Mouse (Mus musculus) lung, embryonic 15.5 days (tissue): ENCODE results near the gene Sorcs3. TPM values are rescaled to one million over a fixed set of nuclear protein-coding genes. Genes with fewer than 3 reads are reported as not detected.

Source experiments
- ATAC-seq: fragments of 200-750 bp; cut with Nextera tagmentation; 2 replicates; pipeline ENCODE4 v1.8.0; 2017; ENCODE audit warnings: moderate number of reproducible peaks, borderline replicate concordance; ENCODE audit not compliant: low FRiP score, low TSS enrichment; ENCODE audit errors: extremely low read depth
- H3K27ac ChIP-seq: fragments of 300-500 bp; sonication (generic); 2 replicates; pipeline ENCODE4 v1.5.1; 2015; ENCODE audit warnings: moderate library complexity, mild to moderate bottlenecking, inconsistent platforms
- H3K27me3 ChIP-seq: fragments of 300-500 bp; sonication (generic); 2 replicates; pipeline ENCODE4 v1.6.1; 2015; ENCODE audit warnings: inconsistent platforms
- H3K36me3 ChIP-seq: fragments of 300-500 bp; sonication (generic); 2 replicates; pipeline ENCODE4 v1.6.1; 2015; ENCODE audit warnings: inconsistent platforms
- H3K4me1 ChIP-seq: fragments of 300-500 bp; sonication (generic); 2 replicates; pipeline ENCODE4 v1.6.1; 2015; ENCODE audit warnings: inconsistent platforms
- H3K4me2 ChIP-seq: fragments of 300-500 bp; sonication (generic); 2 replicates; pipeline ENCODE4 v1.6.1; 2015; ENCODE audit warnings: inconsistent platforms, mild to moderate bottlenecking, moderate library complexity
- H3K4me3 ChIP-seq: fragments of 300-500 bp; sonication (generic); 2 replicates; pipeline ENCODE4 v1.5.1; 2015; ENCODE audit warnings: mild to moderate bottlenecking, inconsistent platforms
- H3K9ac ChIP-seq: fragments of 300-500 bp; sonication (generic); 2 replicates; pipeline ENCODE4 v1.6.1; 2015; ENCODE audit warnings: inconsistent platforms
- H3K9me3 ChIP-seq: fragments of 300-500 bp; sonication (generic); 2 replicates; pipeline ENCODE4 v1.6.1; 2016; ENCODE audit warnings: inconsistent platforms
- WGBS: fragments of 180-500 bp; shearing (Covaris S2); methylation state at CpG from one replicate; pipeline ENCODE4 v1.1.7; 2015; 5-methylcytosine and 5-hydroxymethylcytosine counted together
- polyA plus RNA-seq: library from polyadenylated mRNA; unstranded; fragments of >200 nt; fragmentation: Nextera tagmentation; extraction: Ambion mirVana; gene quantifications from 2 replicates; pipeline ENCODE4 v1.2.1, GENCODE M21; 2015

Sorcs3 gene
- polyA plus RNA-seq, 1 experiment from 2014 or later = 0.25 TPM

DNA sequence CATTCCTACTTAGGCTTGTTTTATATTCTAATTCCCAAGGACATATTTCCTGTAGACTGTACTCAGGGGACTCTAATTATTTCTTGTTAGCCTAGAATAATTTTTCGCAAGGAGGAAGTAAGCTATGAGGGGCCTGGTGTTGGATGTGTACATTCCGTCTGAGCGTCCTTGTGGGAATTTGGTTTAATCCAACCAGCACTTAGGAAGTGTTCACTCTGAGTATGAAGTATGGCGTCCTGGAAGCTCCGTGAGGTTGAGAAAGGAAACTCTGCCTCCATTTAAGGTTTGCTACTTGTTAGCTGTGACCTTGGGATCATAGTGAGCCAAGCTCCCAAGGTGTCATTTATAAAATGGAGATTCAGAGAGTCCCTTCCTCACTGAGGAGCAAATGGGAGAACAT is 132.3 kb downstream of the Sorcs3 start:
- Histone ChIP-seq H3K27me3 (no peaks in the 10 kb centered on the region), H3K9ac (no peak overlapping the region), H3K9me3 (no peaks in the 10 kb centered on the region), H3K4me2 (no peak overlapping the region), H3K36me3 (no peaks in the 10 kb centered on the region), H3K27ac (no peak overlapping the region), H3K4me3 (no peak overlapping the region), H3K4me1 (no peaks in the 10 kb centered on the region)
- WGBS = 75% methylated on average over 5 of the region's 5 CpGs
- ATAC-seq = no peak

GRCm38 (mm10) chr19:48342770-48343169 is 136.9 kb downstream of the Sorcs3 start:
- Histone ChIP-seq H3K36me3 (no peaks in the 10 kb centered on the region), H3K4me1 (no peaks in the 10 kb centered on the region), H3K9ac (no peak overlapping the region), H3K27me3 (no peaks in the 10 kb centered on the region), H3K4me2 (no peak overlapping the region), H3K27ac (no peak overlapping the region), H3K4me3 (no peak overlapping the region), H3K9me3 (no peaks in the 10 kb centered on the region)
- no peak for ATAC-seq
- 62% methylated on average over 4 of the region's 4 CpGs for WGBS

- 25% methylated on average over 7 of the region's 7 CpGs for WGBS
- H3K27me3 ChIP-seq = no peaks in the 10 kb centered on the region
- ATAC-seq = no peak
- no peaks in the 10 kb centered on the region for H3K4me1 ChIP-seq
- no peaks in the 10 kb centered on the region for H3K36me3 ChIP-seq
- no peak overlapping the region for H3K27ac ChIP-seq
- no peak overlapping the region for H3K4me2 ChIP-seq
- H3K9me3 ChIP-seq = no peaks in the 10 kb centered on the region
- H3K4me3 ChIP-seq = no peak overlapping the region
- H3K9ac ChIP-seq = no peak overlapping the region
Measured at GRCm38 (mm10) chr19:48343442-48343841, 137.6 kb downstream of the Sorcs3 start.

DNA sequence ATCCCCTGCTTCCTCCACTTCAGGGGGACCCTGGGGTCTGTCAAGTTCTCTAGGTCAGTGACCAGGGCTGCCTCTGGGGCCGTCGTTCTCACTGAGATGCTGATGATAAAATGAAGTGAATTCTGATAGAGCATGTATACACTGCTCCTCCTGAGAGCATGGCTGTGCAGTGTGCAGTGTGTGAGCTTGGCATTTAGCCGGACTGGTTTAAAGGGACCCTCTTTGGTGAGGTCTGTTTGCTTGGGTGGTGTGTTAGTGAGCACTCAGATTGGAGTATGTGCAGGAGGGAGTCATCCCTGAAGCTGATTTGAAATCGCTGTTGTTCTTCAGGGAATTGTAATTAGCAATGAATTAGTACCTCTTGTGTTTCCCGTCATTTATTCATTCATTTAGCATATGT is 141.3 kb downstream of the Sorcs3 start:
- H3K27ac ChIP-seq = no peak overlapping the region
- H3K9ac ChIP-seq = no peak overlapping the region
- WGBS = 68% methylated on average over 5 of the region's 5 CpGs
- ATAC-seq = no peak
- H3K27me3 ChIP-seq = no peaks in the 10 kb centered on the region
- H3K9me3 ChIP-seq = no peaks in the 10 kb centered on the region
- no peak overlapping the region for H3K4me2 ChIP-seq
- H3K4me3 ChIP-seq = no peak overlapping the region
- no peaks in the 10 kb centered on the region for H3K36me3 ChIP-seq
- no peaks in the 10 kb centered on the region for H3K4me1 ChIP-seq

DNA sequence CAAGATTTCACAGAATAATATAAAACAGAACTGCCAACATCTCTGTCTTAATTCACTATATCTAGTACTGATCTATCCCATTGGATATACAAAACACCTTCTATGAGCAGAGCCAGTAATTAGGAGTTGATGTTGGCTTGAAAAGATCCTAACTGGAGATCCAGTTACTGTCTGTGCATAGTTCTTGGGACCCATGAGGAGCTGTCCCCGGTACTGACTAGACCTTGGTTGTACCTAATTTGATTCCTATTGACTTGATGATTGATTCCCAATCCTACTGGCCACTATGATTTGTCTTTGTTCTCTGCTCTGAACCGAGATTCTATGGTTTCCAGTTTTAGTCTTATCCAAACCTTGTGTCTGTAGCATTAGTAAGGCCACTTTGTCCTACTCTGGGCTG is 151.0 kb downstream of the Sorcs3 start:
- Histone ChIP-seq H3K4me1 (no peaks in the 10 kb centered on the region), H3K9me3 (no peaks in the 10 kb centered on the region), H3K4me2 (no peak overlapping the region), H3K27me3 (no peaks in the 10 kb centered on the region), H3K27ac (no peak overlapping the region), H3K9ac (no peak overlapping the region), H3K4me3 (no peak overlapping the region), H3K36me3 (no peaks in the 10 kb centered on the region)
- ATAC-seq = no peak
- 77% methylated on average over 2 of the region's 2 CpGs for WGBS

GRCm38 (mm10) chr19:48362167-48362566 is 156.3 kb downstream of the Sorcs3 start:
- Histone ChIP-seq H3K4me1 (no peaks in the 10 kb centered on the region), H3K27ac (no peak overlapping the region), H3K9me3 (no peaks in the 10 kb centered on the region), H3K36me3 (no peaks in the 10 kb centered on the region), H3K27me3 (no peaks in the 10 kb centered on the region), H3K4me2 (no peak overlapping the region), H3K4me3 (no peak overlapping the region), H3K9ac (no peak overlapping the region)
- ATAC-seq = no peak
- WGBS = 87% methylated on average over 2 of the region's 2 CpGs

- Histone ChIP-seq H3K9me3 (no peaks in the 10 kb centered on the region), H3K27me3 (no peaks in the 10 kb centered on the region), H3K36me3 (no peaks in the 10 kb centered on the region), H3K9ac (no peak overlapping the region), H3K4me1 (no peaks in the 10 kb centered on the region), H3K27ac (no peak overlapping the region), H3K4me3 (no peak overlapping the region), H3K4me2 (no peak overlapping the region)
- no peak for ATAC-seq
- 35% methylated on average over 10 of the region's 10 CpGs for WGBS
Measured at GRCm38 (mm10) chr19:48368056-48368455, 162.2 kb downstream of the Sorcs3 start.

GRCm38 (mm10) chr19:48371787-48372186 is 166.0 kb downstream of the Sorcs3 start:
- ATAC-seq = no peak
- Histone ChIP-seq H3K9me3 (no peaks in the 10 kb centered on the region), H3K9ac (no peak overlapping the region), H3K4me2 (no peak overlapping the region), H3K4me3 (no peak overlapping the region), H3K27me3 (no peaks in the 10 kb centered on the region), H3K27ac (no peak overlapping the region), H3K4me1 (no peaks in the 10 kb centered on the region), H3K36me3 (no peaks in the 10 kb centered on the region)
- 46% methylated on average over 9 of the region's 9 CpGs for WGBS

GRCm38 (mm10) chr19:48378006-48378540 is 172.2 kb downstream of the Sorcs3 start:
- H3K4me3 ChIP-seq = no peak overlapping the region
- no peaks in the 10 kb centered on the region for H3K4me1 ChIP-seq
- H3K36me3 ChIP-seq = no peaks in the 10 kb centered on the region
- no peak for ATAC-seq
- no peaks in the 10 kb centered on the region for H3K9me3 ChIP-seq
- no peak overlapping the region for H3K9ac ChIP-seq
- no peak overlapping the region for H3K4me2 ChIP-seq
- no peak overlapping the region for H3K27ac ChIP-seq
- WGBS = 67% methylated on average over 11 of the region's 11 CpGs
- no peaks in the 10 kb centered on the region for H3K27me3 ChIP-seq

- H3K4me2 ChIP-seq = no peak overlapping the region
- no peaks in the 10 kb centered on the region for H3K36me3 ChIP-seq
- H3K9me3 ChIP-seq = no peaks in the 10 kb centered on the region
- no peak overlapping the region for H3K9ac ChIP-seq
- ATAC-seq = no peak
- no peaks in the 10 kb centered on the region for H3K4me1 ChIP-seq
- H3K27ac ChIP-seq = no peak overlapping the region
- H3K27me3 ChIP-seq = no peaks in the 10 kb centered on the region
- WGBS = 41% methylated on average over 1 of the region's 1 CpGs
- no peak overlapping the region for H3K4me3 ChIP-seq
Measured at GRCm38 (mm10) chr19:48391551-48391950, 185.7 kb downstream of the Sorcs3 start.

DNA sequence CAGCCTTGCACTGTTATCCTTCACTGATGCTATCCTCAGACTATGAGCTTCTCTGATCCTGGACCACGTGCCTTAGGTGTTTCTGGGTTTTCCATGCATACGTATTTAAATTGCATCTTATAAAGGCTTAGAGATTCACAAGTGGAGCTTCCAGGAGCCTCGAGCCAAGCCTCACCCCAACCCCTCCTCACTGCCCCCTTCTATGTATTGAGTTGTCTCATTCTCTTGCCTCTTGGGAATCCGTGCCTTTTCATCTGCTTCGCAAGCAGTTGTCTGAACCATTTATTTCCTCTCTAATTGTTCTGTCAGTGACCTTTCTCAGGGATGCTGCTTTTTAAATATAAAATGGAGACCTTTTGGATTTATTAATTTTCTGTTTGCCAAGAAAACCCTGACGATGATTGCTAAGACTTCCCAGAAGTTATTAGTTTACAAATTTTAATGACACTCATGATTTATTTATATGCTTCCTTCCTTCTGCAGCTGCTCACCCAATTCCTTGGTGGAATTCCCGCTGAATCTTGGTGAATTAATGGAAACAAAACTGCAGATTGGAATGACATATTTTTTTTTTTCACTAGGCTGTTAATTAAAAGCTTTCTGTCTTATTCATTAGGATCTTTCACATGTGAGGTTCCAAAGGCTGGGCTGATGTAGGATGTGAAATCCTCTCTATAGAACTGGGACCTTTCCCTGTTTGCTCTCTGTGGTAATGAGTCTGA is 199.1 kb downstream of the Sorcs3 start:
- WGBS = 53% methylated on average over 7 of the region's 7 CpGs
- Histone ChIP-seq H3K36me3 (no peaks in the 10 kb centered on the region), H3K9me3 (no peaks in the 10 kb centered on the region), H3K27me3 (no peaks in the 10 kb centered on the region), H3K4me1 (no peaks in the 10 kb centered on the region), H3K27ac (no peak overlapping the region), H3K4me3 (no peak overlapping the region), H3K9ac (no peak overlapping the region), H3K4me2 (no peak overlapping the region)
- ATAC-seq = no peak

GRCm38 (mm10) chr19:48408221-48408620 is 202.4 kb downstream of the Sorcs3 start:
- WGBS = 45% methylated on average over 4 of the region's 4 CpGs
- Histone ChIP-seq H3K4me1 (no peaks in the 10 kb centered on the region), H3K4me2 (no peak overlapping the region), H3K9me3 (no peaks in the 10 kb centered on the region), H3K27ac (no peak overlapping the region), H3K27me3 (no peaks in the 10 kb centered on the region), H3K9ac (no peak overlapping the region), H3K4me3 (no peak overlapping the region), H3K36me3 (no peaks in the 10 kb centered on the region)
- no peak for ATAC-seq
